Mouse (Mus musculus): ENCODE measurements around the gene Acss3.

Acss3 gene

GRCm38 (mm10) chr10:107123529-107124335 is at the start of gene Acss3:
TSS of gene Acss3 (minus strand) at chr10:107123668.
- no peak for DNase-seq (ENCODE audit: low spot score)

GRCm38 (mm10) chr10:107172003-107172689 is 48.7 kb upstream of the Acss3 start:
- DNase-seq (ENCODE audit: low spot score): no peak

- no peak for DNase-seq (ENCODE audit: low spot score)
Measured at GRCm38 (mm10) chr10:107166486-107166885, 43.0 kb upstream of the Acss3 start.

- no peak for DNase-seq (ENCODE audit: low spot score)
Measured at GRCm38 (mm10) chr10:107148759-107149158, 25.3 kb upstream of the Acss3 start.

- DNase-seq (ENCODE audit: low spot score): no peak
Measured at GRCm38 (mm10) chr10:107144016-107144415, 20.5 kb upstream of the Acss3 start.

GRCm38 (mm10) chr10:107142910-107143309 is 19.4 kb upstream of the Acss3 start:
- DNase-seq (ENCODE audit: low spot score): no peak

GRCm38 (mm10) chr10:107122744-107123528 is 532 bp downstream of the Acss3 start:
- no peak for DNase-seq (ENCODE audit: low spot score)

- DNase-seq (ENCODE audit: low spot score): no peak
Measured at GRCm38 (mm10) chr10:107121301-107121700, 2.2 kb downstream of the Acss3 start.

- DNase-seq (ENCODE audit: low spot score): no peak
Measured at GRCm38 (mm10) chr10:107119135-107119534, 4.3 kb downstream of the Acss3 start.

GRCm38 (mm10) chr10:107116709-107117267 is 6.7 kb downstream of the Acss3 start:
- no peak for DNase-seq (ENCODE audit: low spot score)

- DNase-seq (ENCODE audit: low spot score): no peak
Measured at GRCm38 (mm10) chr10:107115930-107116642, 7.4 kb downstream of the Acss3 start.

GRCm38 (mm10) chr10:107115121-107115520 is 8.3 kb downstream of the Acss3 start:
- DNase-seq (ENCODE audit: low spot score): no peak

- no peak for DNase-seq (ENCODE audit: low spot score)
Measured at GRCm38 (mm10) chr10:107094452-107094851, 29.0 kb downstream of the Acss3 start.

GRCm38 (mm10) chr10:107053846-107054624 is 69.4 kb downstream of the Acss3 start:
- no peak for DNase-seq (ENCODE audit: low spot score)

GRCm38 (mm10) chr10:107050489-107050888 is 73.0 kb downstream of the Acss3 start:
- DNase-seq (ENCODE audit: low spot score): no peak

- no peak for DNase-seq (ENCODE audit: low spot score)
Measured at GRCm38 (mm10) chr10:107042656-107043055, 80.8 kb downstream of the Acss3 start.

GRCm38 (mm10) chr10:107040837-107041236 is 82.6 kb downstream of the Acss3 start:
- no peak for DNase-seq (ENCODE audit: low spot score)

- DNase-seq (ENCODE audit: low spot score): no peak
Measured at GRCm38 (mm10) chr10:107040378-107040777, 83.1 kb downstream of the Acss3 start.

- no peak for DNase-seq (ENCODE audit: low spot score)
Measured at GRCm38 (mm10) chr10:107039211-107039610, 84.3 kb downstream of the Acss3 start.

GRCm38 (mm10) chr10:107024254-107024653 is 99.2 kb downstream of the Acss3 start:
- DNase-seq (ENCODE audit: low spot score): no peak

GRCm38 (mm10) chr10:107021118-107021517 is 102.3 kb downstream of the Acss3 start:
- DNase-seq (ENCODE audit: low spot score): no peak

Measured in urinary bladder, postnatal 10 days (tissue).